Mouse (Mus musculus) myocyte (in vitro differentiated cells): ENCODE measurements around the gene Gas2l3. TPM values are rescaled to one million over a fixed set of nuclear protein-coding genes. Genes with fewer than 3 reads are reported as not detected.

Experiments used
- H3K27me3 ChIP-seq: one replicate; pipeline ENCODE4 v1.6.1; 2011; ENCODE audit not compliant: control insufficient read depth, insufficient read depth, insufficient read length
- H3K36me3 ChIP-seq: one replicate; pipeline ENCODE4 v1.6.1; 2011; ENCODE audit not compliant: control insufficient read depth, insufficient read depth
- H3K4me2 ChIP-seq: one replicate; pipeline ENCODE4 v1.6.1; 2011; ENCODE audit warnings: low read depth, control low read depth
- H3K4me3 ChIP-seq: one replicate; pipeline ENCODE4 v1.5.1; 2011; ENCODE audit warnings: mild to moderate bottlenecking, control low read depth, moderate library complexity
- H3K79me2 ChIP-seq: one replicate; pipeline ENCODE4 v1.6.1; 2011; ENCODE audit not compliant: control insufficient read depth, insufficient read depth
- H3ac ChIP-seq: one replicate; pipeline ENCODE4 v1.6.1; 2011; ENCODE audit not compliant: control insufficient read depth, insufficient read length
- CEBPB ChIP-seq: IDR thresholded peaks from 2 replicates; pipeline ENCODE4 v1.6.1; 2011; ENCODE audit warnings: mild to moderate bottlenecking, moderate library complexity; ENCODE audit not compliant: poor library complexity, insufficient read depth, severe bottlenecking
- E2F4 ChIP-seq: IDR thresholded peaks from one replicate; pipeline ENCODE4 v1.6.1; 2011; ENCODE audit warnings: mild to moderate bottlenecking, control low read depth, moderate library complexity; ENCODE audit not compliant: insufficient read depth
- MAX ChIP-seq: IDR thresholded peaks from one replicate; pipeline ENCODE4 v1.6.1; 2011; ENCODE audit warnings: low read depth, mild to moderate bottlenecking, control low read depth
- MYOD1 ChIP-seq, 3 experiments: IDR thresholded peaks; one replicate each; pipeline ENCODE4 v1.6.1; 2011; ENCODE audit warnings: control low read depth in 2 of 3, low read depth in 2 of 3, mild to moderate bottlenecking in 2 of 3, moderate library complexity in 1 of 3; ENCODE audit not compliant: insufficient read length in 2 of 3, control insufficient read depth in 1 of 3
- MYOG ChIP-seq, 3 experiments: IDR thresholded peaks; one replicate each; pipeline ENCODE4 v1.6.1; 2011; ENCODE audit warnings: control low read depth in 2 of 3, low read depth in 2 of 3, mild to moderate bottlenecking in 2 of 3; ENCODE audit not compliant: insufficient read length in 2 of 3, control insufficient read depth in 1 of 3, insufficient read depth in 1 of 3
- POLR2A ChIP-seq: IDR thresholded peaks from one replicate; pipeline ENCODE4 v1.6.1; 2011; ENCODE audit warnings: low read depth, mild to moderate bottlenecking, control low read depth, moderate library complexity; ENCODE audit not compliant: insufficient read length
- POLR2AphosphoS2 ChIP-seq: IDR thresholded peaks from one replicate; pipeline ENCODE4 v1.6.1; 2011; ENCODE audit warnings: low read depth, control low read depth; ENCODE audit not compliant: insufficient read length
- REST ChIP-seq: IDR thresholded peaks from one replicate; pipeline ENCODE4 v1.6.1; 2011; ENCODE audit warnings: mild to moderate bottlenecking, control low read depth, moderate library complexity; ENCODE audit not compliant: insufficient read depth, insufficient read length
- SRF ChIP-seq: IDR thresholded peaks from one replicate; pipeline ENCODE4 v1.6.1; 2011; ENCODE audit warnings: low read depth; ENCODE audit not compliant: control insufficient read depth, insufficient read length
- TCF12 ChIP-seq: IDR thresholded peaks from one replicate; pipeline ENCODE4 v1.6.1; 2011; ENCODE audit warnings: mild to moderate bottlenecking, control low read depth; ENCODE audit not compliant: poor library complexity, insufficient read depth, severe bottlenecking
- TCF3 ChIP-seq: IDR thresholded peaks from one replicate; pipeline ENCODE4 v1.6.1; 2011; ENCODE audit warnings: low read depth, control low read depth; ENCODE audit not compliant: insufficient read length
- USF1 ChIP-seq: IDR thresholded peaks from one replicate; pipeline ENCODE4 v1.6.1; 2011; ENCODE audit warnings: low read depth, mild to moderate bottlenecking, control low read depth, moderate library complexity
- polyA plus RNA-seq: library from polyadenylated mRNA; unstranded; fragments of >200 nt; fragmentation: generic; extraction: Trizol; gene quantifications from one replicate; pipeline ENCODE4 v1.2.1, GENCODE M21; 2012; ENCODE audit warnings: missing spikeins

The Gas2l3 gene
- polyA plus RNA-seq, 1 experiment: 2.6 TPM

DNA sequence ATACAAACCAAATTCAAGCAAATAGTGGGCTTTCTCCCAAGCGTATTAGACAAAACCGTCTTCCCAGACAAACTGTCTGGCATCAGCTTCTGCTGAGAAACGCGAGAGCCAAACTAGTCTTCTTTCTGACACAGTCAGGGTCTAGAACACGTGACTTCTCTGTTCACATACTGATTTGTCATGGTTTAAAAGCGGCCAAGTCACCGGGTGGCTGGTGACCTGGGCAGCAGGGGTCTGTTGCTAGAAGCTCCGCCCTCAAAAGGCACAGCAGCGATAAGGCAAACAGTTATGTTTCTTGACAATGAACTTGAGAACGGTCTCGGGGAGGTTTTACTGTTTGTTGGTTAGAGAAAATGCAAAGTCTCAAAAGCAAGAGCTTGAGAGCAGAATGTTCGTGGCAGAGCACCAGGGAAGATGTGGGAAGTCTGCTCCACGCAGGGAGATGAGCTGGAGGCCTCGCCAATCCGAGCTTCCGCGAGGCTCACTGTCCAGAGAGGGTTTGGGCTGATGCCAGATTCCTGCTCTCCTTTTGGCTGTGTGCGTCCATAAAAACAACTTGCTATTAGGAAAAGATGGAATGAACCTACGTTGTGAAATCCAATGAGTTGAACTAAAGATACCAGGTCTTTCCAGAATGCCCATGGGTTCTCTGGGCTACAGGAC lies 43.0 kb downstream of the Gas2l3 start:
- Histone ChIP-seq H3K36me3 (no peaks in the 10 kb centered on the region), H3K4me3 (no peak overlapping the region)

DNA sequence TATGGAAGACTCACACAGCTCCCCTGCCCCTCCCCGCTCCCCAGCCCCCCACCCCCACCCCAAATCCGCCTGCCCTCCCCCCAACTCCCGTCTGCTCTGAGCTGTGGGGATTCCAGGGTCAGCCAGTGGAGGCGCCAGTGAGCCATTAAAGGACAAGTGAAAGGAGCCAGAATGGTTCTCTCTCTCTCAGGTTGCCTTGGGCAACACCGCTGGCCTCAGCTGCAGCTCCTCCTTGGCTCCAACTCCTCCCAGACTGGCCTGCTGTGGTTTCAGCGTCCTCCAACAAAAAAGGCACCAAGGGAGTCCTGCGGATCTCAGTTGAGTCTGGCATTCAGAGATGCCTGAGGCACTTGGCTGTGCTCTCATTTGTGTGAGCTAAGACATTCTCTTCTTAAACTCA lies 47.9 kb downstream of the Gas2l3 start:
- TF ChIP-seq MYOG (IDR thresholded peaks at IDR 0.05; ENCODE audit: control insufficient read depth in 1 of 3, insufficient read depth in 1 of 3, insufficient read length in 2 of 3, low read depth in 2 of 3) (no peak), REST (no peak), SRF (no peak), MYOD1 (IDR thresholded peaks at IDR 0.05; ENCODE audit: control insufficient read depth in 1 of 3, insufficient read length in 2 of 3, low read depth in 2 of 3) (no peak), POLR2AphosphoS2 (no peak), CEBPB (no peak), MAX (no peak), POLR2A (no peak), USF1 (no peak), E2F4 (no peak), TCF12 (no peak), TCF3 (no peak)
- Histone ChIP-seq H3K36me3 (no peaks in the 10 kb centered on the region), H3ac (no peak overlapping the region), H3K79me2 (no peaks in the 10 kb centered on the region), H3K4me3 (no peak overlapping the region), H3K4me2 (no peak overlapping the region), H3K27me3 (no peaks in the 10 kb centered on the region)

More for the DNA sequence above, 43.0 kb downstream of the Gas2l3 start:
- Histone ChIP-seq H3K79me2 (no peaks in the 10 kb centered on the region), H3ac (no peak overlapping the region), H3K27me3 (no peaks in the 10 kb centered on the region), H3K4me2 (no peak overlapping the region)
- no peak for TF ChIP-seq MYOD1 (IDR thresholded peaks at IDR 0.05; ENCODE audit: control insufficient read depth in 1 of 3, insufficient read length in 2 of 3, low read depth in 2 of 3)
- TF ChIP-seq SRF: no peak
- no peak for TF ChIP-seq POLR2A
- TF ChIP-seq CEBPB: no peak
- no peak for TF ChIP-seq REST
- no peak for TF ChIP-seq E2F4
- no peak for TF ChIP-seq POLR2AphosphoS2
- no peak for TF ChIP-seq MAX
- no peak for TF ChIP-seq MYOG (IDR thresholded peaks at IDR 0.05; ENCODE audit: control insufficient read depth in 1 of 3, insufficient read depth in 1 of 3, insufficient read length in 2 of 3, low read depth in 2 of 3)
- TF ChIP-seq USF1: no peak
- no peak for TF ChIP-seq TCF12

DNA sequence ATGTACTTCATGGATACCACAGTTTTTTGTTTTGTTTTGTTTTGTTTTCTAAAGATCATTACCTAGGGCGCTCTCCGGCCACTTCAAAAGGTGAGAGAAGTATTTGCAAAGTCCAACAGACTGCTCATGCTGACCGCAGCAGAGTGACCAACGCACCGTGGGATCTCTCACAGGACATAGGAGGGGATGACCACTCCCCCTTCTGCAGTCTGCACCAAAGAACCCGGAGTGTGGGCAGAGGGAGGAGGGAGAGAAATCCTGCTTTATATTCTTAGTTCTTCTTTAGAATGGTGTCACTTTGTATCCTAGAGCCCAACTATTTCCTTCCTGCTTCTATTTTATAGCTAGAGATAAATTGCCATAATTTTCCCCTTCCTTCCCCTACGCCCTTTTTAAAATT lies 48.4 kb downstream of the Gas2l3 start:
- TF ChIP-seq MYOD1 (IDR thresholded peaks at IDR 0.05; ENCODE audit: control insufficient read depth in 1 of 3, insufficient read length in 2 of 3, low read depth in 2 of 3) (no peak), E2F4 (no peak), SRF (no peak)
- no peak overlapping the region for H3ac ChIP-seq
- no peaks in the 10 kb centered on the region for H3K79me2 ChIP-seq
- no peak overlapping the region for H3K4me3 ChIP-seq
- H3K4me2 ChIP-seq: no peak overlapping the region
- no peaks in the 10 kb centered on the region for H3K27me3 ChIP-seq
- no peaks in the 10 kb centered on the region for H3K36me3 ChIP-seq

DNA sequence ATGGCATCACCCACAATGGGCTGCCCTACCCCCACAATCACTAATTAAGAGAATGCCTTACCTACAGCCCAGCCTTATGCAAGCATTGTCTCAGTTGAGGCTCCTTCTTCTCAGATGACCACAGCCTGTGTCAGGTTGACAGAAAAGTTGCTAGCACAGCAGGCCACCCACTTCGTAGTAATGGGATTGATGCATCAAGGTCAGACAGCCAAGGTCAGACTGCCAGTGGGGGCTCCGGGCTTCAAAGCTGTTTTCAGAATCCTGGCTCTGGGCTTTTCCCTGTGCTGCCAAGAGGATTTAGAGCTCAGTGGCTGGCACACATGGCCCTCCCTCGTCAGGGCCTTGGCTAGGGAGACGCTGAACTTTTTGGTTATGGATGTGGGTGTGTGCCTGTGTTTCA lies 51.1 kb downstream of the Gas2l3 start:
- no peak overlapping the region for H3K4me2 ChIP-seq
- no peaks in the 10 kb centered on the region for H3K79me2 ChIP-seq
- no peak for TF ChIP-seq USF1
- no peaks in the 10 kb centered on the region for H3K27me3 ChIP-seq
- H3K36me3 ChIP-seq: no peaks in the 10 kb centered on the region
- H3K4me3 ChIP-seq: no peak overlapping the region
- no peak overlapping the region for H3ac ChIP-seq

DNA sequence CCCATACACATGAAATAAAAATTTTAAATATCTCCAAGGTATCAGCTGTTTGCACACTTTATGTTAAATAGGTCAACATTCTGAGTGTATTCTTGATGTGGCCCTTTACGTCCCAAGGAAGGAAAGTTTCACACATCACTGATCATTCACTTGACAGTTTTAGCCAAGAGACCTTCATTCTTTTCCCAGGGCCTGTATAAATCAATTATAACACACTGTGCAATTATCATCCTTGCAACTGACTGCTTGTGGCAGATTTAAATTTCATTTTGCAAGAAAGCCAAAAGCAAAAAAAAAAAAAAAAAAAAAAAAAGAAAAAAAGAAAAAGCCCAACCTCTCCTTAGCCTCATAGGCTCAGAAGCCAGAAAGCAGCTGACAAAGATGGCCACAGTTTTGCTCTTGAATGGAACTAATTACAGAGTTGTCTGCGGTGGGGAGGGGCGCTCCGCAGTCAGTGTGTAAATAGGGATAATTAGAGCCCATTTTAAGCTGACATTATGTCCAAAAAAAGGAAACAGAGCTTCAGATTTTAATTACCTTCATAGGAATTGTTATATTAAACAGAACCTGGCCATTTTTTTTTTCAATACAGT lies 52.1 kb downstream of the Gas2l3 start:
- Histone ChIP-seq H3ac (no peak overlapping the region), H3K4me3 (no peak overlapping the region), H3K27me3 (no peaks in the 10 kb centered on the region), H3K79me2 (no peaks in the 10 kb centered on the region), H3K4me2 (no peak overlapping the region), H3K36me3 (no peaks in the 10 kb centered on the region)
- TF ChIP-seq REST (no peak), TCF12 (no peak), E2F4 (no peak), CEBPB (no peak), MYOD1 (IDR thresholded peaks at IDR 0.05; ENCODE audit: control insufficient read depth in 1 of 3, insufficient read length in 2 of 3, low read depth in 2 of 3) (no peak), SRF (no peak)
